Mouse (Mus musculus) kidney, adult 2 months (tissue): Measurements from ENCODE around the gene Galnt10.

Experiments
- CTCF ChIP-seq: fragments of 200-500 bp; conservative IDR thresholded peaks from 2 replicates; pipeline ENCODE4 v1.5.1; 2011; ENCODE audit warnings: low read depth, mild to moderate bottlenecking, control low read depth, low read length, moderate library complexity, mixed read lengths; ENCODE audit not compliant: insufficient read depth, insufficient read length
- POLR2A ChIP-seq: fragments of 200-500 bp; IDR thresholded peaks from one replicate; pipeline ENCODE4 v1.6.1; 2011; ENCODE audit warnings: low read depth, low read length, control low read depth

DNA sequence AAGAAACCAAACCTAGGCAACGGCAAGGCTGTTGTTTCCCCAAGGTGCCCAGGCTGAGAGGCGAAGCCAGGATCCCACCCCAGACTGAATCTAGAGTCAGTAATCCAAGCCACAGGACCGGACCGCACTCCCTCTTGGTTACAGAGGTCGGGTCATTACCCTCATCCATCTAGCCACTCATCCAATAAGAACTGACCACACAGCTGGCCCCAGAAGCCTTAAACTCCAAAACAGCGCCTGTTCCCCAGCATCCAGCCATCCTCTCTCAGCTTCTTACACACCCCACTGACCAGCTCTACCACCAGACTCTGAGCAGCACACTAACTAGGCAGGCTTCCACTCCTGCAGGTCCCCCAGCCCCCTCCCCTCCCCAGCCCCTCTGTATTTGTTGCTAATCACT is 149.8 kb downstream of the Galnt10 start:
- TF ChIP-seq CTCF (no peak), POLR2A (no peak)
